Mouse (Mus musculus) intestine, embryonic 16.5 days (tissue): ENCODE data around the gene Gm20388. TPM values are rescaled to one million over a fixed set of nuclear protein-coding genes. Genes with fewer than 3 reads are reported as not detected.

Experiments
- ATAC-seq: fragments of 200-750 bp; cut with Nextera tagmentation; 2 replicates; pipeline ENCODE4 v1.8.0; 2017; ENCODE audit warnings: moderate TSS enrichment, moderate library complexity
- H3K27ac ChIP-seq: fragments of 300-500 bp; sonication (generic); 2 replicates; pipeline ENCODE4 v1.5.1; 2014; ENCODE audit warnings: mild to moderate bottlenecking, low read length
- H3K27me3 ChIP-seq: fragments of 300-500 bp; sonication (generic); replicated peaks from 2 replicates; pipeline ENCODE4 v1.6.1; 2014; ENCODE audit warnings: low read length, control low read depth, mixed read lengths; ENCODE audit not compliant: control insufficient read depth, insufficient read depth
- H3K36me3 ChIP-seq: fragments of 300-500 bp; sonication (generic); 2 replicates; pipeline ENCODE4 v1.6.1; 2014; ENCODE audit warnings: low read length, control low read depth; ENCODE audit not compliant: control insufficient read depth, insufficient read depth
- H3K4me1 ChIP-seq: fragments of 300-500 bp; sonication (generic); 2 replicates; pipeline ENCODE4 v1.6.1; 2014; ENCODE audit warnings: low read length, control low read depth, mixed read lengths; ENCODE audit not compliant: control insufficient read depth, insufficient read depth
- H3K4me2 ChIP-seq: fragments of 300-500 bp; sonication (generic); 2 replicates; pipeline ENCODE4 v1.6.1; 2014; ENCODE audit warnings: low read depth, low read length, control low read depth
- H3K4me3 ChIP-seq: fragments of 300-500 bp; sonication (generic); 2 replicates; pipeline ENCODE4 v1.5.1; 2014; ENCODE audit warnings: mild to moderate bottlenecking, low read length
- H3K9ac ChIP-seq: fragments of 300-500 bp; sonication (generic); 2 replicates; pipeline ENCODE4 v1.6.1; 2014; ENCODE audit warnings: low read depth, low read length
- H3K9me3 ChIP-seq: fragments of 300-500 bp; sonication (generic); 2 replicates; pipeline ENCODE4 v1.6.1; 2016; ENCODE audit warnings: low read length, control low read depth; ENCODE audit not compliant: control insufficient read depth
- WGBS: fragments of 180-500 bp; shearing (Covaris S2); extraction: QIAGEN DNeasy Blood & Tissue Kit; methylation state at CpG from one replicate; pipeline ENCODE4 v1.1.7; 2014; 5-methylcytosine and 5-hydroxymethylcytosine counted together
- polyA plus RNA-seq: library from polyadenylated mRNA; unstranded; fragments of >200 nt; fragmentation: Nextera tagmentation; extraction: Ambion mirVana; gene quantifications from 2 replicates; pipeline ENCODE4 v1.2.1, GENCODE M21; 2015

Gm20388 gene
- polyA plus RNA-seq, 1 experiment from 2014 or later, result 5.8 TPM

GRCm38 (mm10) chr8:122955997-122956396 lies 3045.4 kb downstream of the Gm20388 start:
- WGBS, result 94% methylated on average over 3 of the region's 3 CpGs

GRCm38 (mm10) chr8:122960323-122960722 lies 3049.7 kb downstream of the Gm20388 start:
- Histone ChIP-seq H3K4me2 (peak overlapping the region; percentile 21; the same call in 1 of the 2 replicates), H3K27ac (peak overlapping the region; percentile 78), H3K27me3 (no peaks in the 10 kb centered on the region), H3K4me3 (no peak overlapping the region), H3K9me3 (no peaks in the 10 kb centered on the region), H3K4me1 (peaks cover 60% of the 10 kb centered on the region), H3K9ac (no peak overlapping the region), H3K36me3 (no peaks in the 10 kb centered on the region)
- WGBS, result 51% methylated on average over 5 of the region's 5 CpGs
- ATAC-seq, result peak; percentile 75

More at GRCm38 (mm10) chr8:122955997-122956396, 3045.4 kb downstream of the Gm20388 start:
- no peaks in the 10 kb centered on the region for H3K9me3 ChIP-seq
- no peak overlapping the region for H3K4me3 ChIP-seq
- H3K9ac ChIP-seq, result no peak overlapping the region
- H3K4me1 ChIP-seq, result peaks cover 29% of the 10 kb centered on the region
- H3K4me2 ChIP-seq, result no peak overlapping the region
- H3K36me3 ChIP-seq, result no peaks in the 10 kb centered on the region
- H3K27me3 ChIP-seq, result no peaks in the 10 kb centered on the region
- ATAC-seq, result no peak
- H3K27ac ChIP-seq, result no peak overlapping the region

- peak; percentile 75 for ATAC-seq
Measured at GRCm38 (mm10) chr8:122960932-122961331, 3050.3 kb downstream of the Gm20388 start.

GRCm38 (mm10) chr8:122961458-122961857 lies 3050.8 kb downstream of the Gm20388 start:
- H3K4me3 ChIP-seq, result no peak overlapping the region
- peaks cover 54% of the 10 kb centered on the region for H3K4me1 ChIP-seq
- WGBS, result 15% methylated on average over 2 of the region's 2 CpGs
- no peaks in the 10 kb centered on the region for H3K36me3 ChIP-seq
- H3K9me3 ChIP-seq, result no peaks in the 10 kb centered on the region
- no peaks in the 10 kb centered on the region for H3K27me3 ChIP-seq
- H3K4me2 ChIP-seq, result peak overlapping the region; percentile 21; the same call in 1 of the 2 replicates
- H3K9ac ChIP-seq, result no peak overlapping the region
- no peak for ATAC-seq
- H3K27ac ChIP-seq, result peak overlapping the region; percentile 78

More at GRCm38 (mm10) chr8:122960932-122961331, 3050.3 kb downstream of the Gm20388 start:
- peak overlapping the region; percentile 19; the same call in 1 of the 2 replicates for H3K9ac ChIP-seq
- H3K4me1 ChIP-seq, result peaks cover 57% of the 10 kb centered on the region
- WGBS, result 15% methylated on average over 1 of the region's 1 CpGs
- H3K27ac ChIP-seq, result peak overlapping the region; percentile 78
- no peaks in the 10 kb centered on the region for H3K9me3 ChIP-seq
- peak overlapping the region; percentile 21; the same call in 1 of the 2 replicates for H3K4me2 ChIP-seq
- H3K27me3 ChIP-seq, result no peaks in the 10 kb centered on the region
- no peak overlapping the region for H3K4me3 ChIP-seq
- H3K36me3 ChIP-seq, result no peaks in the 10 kb centered on the region

- H3K27ac ChIP-seq, result peak overlapping the region; percentile 24; the same call in 1 of the 2 replicates
- H3K36me3 ChIP-seq, result no peaks in the 10 kb centered on the region
- H3K4me2 ChIP-seq, result no peak overlapping the region
- H3K4me1 ChIP-seq, result peaks cover 50% of the 10 kb centered on the region
- 47% methylated on average over 5 of the region's 5 CpGs for WGBS
- ATAC-seq, result no peak
- no peak overlapping the region for H3K9ac ChIP-seq
- no peaks in the 10 kb centered on the region for H3K27me3 ChIP-seq
- H3K4me3 ChIP-seq, result no peak overlapping the region
- no peaks in the 10 kb centered on the region for H3K9me3 ChIP-seq
Measured at GRCm38 (mm10) chr8:122962046-122962445, 3051.4 kb downstream of the Gm20388 start.

GRCm38 (mm10) chr8:122966638-122967037 lies 3056.0 kb downstream of the Gm20388 start:
- H3K4me2 ChIP-seq, result no peak overlapping the region
- WGBS, result 65% methylated on average over 3 of the region's 3 CpGs
- H3K9me3 ChIP-seq, result no peaks in the 10 kb centered on the region

GRCm38 (mm10) chr8:122968145-122968544 lies 3057.5 kb downstream of the Gm20388 start:
- no peak overlapping the region for H3K4me2 ChIP-seq
- H3K4me1 ChIP-seq, result peaks cover 16% of the 10 kb centered on the region
- H3K27ac ChIP-seq, result no peak overlapping the region
- no peaks in the 10 kb centered on the region for H3K27me3 ChIP-seq
- no peak overlapping the region for H3K9ac ChIP-seq
- no peaks in the 10 kb centered on the region for H3K9me3 ChIP-seq
- no peak for ATAC-seq
- H3K4me3 ChIP-seq, result no peak overlapping the region
- no peaks in the 10 kb centered on the region for H3K36me3 ChIP-seq
- 93% methylated on average over 3 of the region's 3 CpGs for WGBS

More at GRCm38 (mm10) chr8:122966638-122967037, 3056.0 kb downstream of the Gm20388 start:
- H3K27ac ChIP-seq, result no peak overlapping the region
- no peak overlapping the region for H3K4me3 ChIP-seq
- no peak for ATAC-seq
- H3K27me3 ChIP-seq, result no peaks in the 10 kb centered on the region
- no peak overlapping the region for H3K9ac ChIP-seq
- H3K36me3 ChIP-seq, result no peaks in the 10 kb centered on the region
- peaks cover 29% of the 10 kb centered on the region for H3K4me1 ChIP-seq

- 75% methylated on average over 3 of the region's 3 CpGs for WGBS
- Histone ChIP-seq H3K4me2 (no peak overlapping the region), H3K27ac (no peak overlapping the region), H3K9ac (no peak overlapping the region), H3K27me3 (no peaks in the 10 kb centered on the region), H3K4me3 (no peak overlapping the region), H3K36me3 (no peaks in the 10 kb centered on the region; the same call in 1 of the 2 replicates), H3K4me1 (no peaks in the 10 kb centered on the region), H3K9me3 (no peaks in the 10 kb centered on the region)
- no peak for ATAC-seq
Measured at GRCm38 (mm10) chr8:122969964-122970620, 3059.5 kb downstream of the Gm20388 start.

GRCm38 (mm10) chr8:122976046-122976445 lies 3065.4 kb downstream of the Gm20388 start:
- Histone ChIP-seq H3K4me2 (no peak overlapping the region), H3K27ac (no peak overlapping the region), H3K9ac (no peak overlapping the region), H3K9me3 (no peaks in the 10 kb centered on the region), H3K36me3 (no peaks in the 10 kb centered on the region; the same call in 1 of the 2 replicates), H3K4me1 (peaks cover 6% of the 10 kb centered on the region), H3K27me3 (no peaks in the 10 kb centered on the region), H3K4me3 (no peak overlapping the region)
- no peak for ATAC-seq
- 91% methylated on average over 4 of the region's 4 CpGs for WGBS
